Mouse (Mus musculus): ENCODE results near the gene Poc5.
A peak's percentile ranks its signal among the peaks of the same experiment; 100 is the strongest.

The Poc5 gene

DNA sequence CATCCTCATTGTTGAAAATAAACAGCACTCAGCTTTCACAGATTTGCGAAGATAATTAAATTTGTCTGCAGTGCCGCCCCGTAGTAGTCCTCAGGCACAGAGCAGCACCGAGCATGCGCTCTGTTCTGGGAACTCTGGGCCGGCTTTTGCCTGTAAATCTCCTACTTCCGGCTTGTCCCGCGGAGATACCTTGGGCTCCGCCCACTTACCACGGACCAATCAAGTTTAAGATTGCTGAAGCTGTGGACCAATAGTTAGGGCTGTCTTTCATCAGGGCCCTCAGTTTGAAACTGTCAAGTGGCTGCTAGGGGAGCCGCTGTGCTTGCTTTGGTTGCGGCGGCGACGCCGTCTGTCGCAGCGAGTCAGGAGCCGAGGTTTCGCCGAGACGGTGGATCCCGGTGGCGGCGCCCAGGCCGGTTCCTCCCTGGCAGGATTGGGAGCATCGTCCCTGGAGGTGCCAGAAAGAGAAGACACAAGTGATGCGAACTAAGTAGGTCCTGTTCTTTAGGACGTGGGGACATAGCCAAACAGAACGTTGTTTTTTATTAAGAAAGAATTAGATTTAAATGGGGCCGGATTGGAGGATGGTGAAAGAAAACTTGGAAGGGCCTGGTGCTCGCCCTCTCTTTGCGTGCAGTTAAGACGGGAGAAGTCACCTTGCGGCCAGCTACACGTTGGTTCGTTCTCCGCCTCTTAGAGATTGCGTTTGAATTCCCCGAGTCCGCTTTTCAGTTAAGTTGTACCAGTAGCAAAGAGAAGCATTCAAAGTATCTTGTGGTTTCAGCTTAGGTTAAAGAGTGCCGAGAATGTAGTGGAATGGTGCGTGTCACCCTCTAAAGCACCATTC, at the start of gene Poc5:
Gene Poc5 (plus strand): TSS at position 253 of the 847 bp plus-strand sequence.
- DNase-seq, result peak; percentile 97 to 98

GRCm38 (mm10) chr13:96341461-96341860, 46.6 kb upstream of the Poc5 start:
- no peak for DNase-seq

GRCm38 (mm10) chr13:96344778-96345177, 43.3 kb upstream of the Poc5 start:
- no peak for DNase-seq

DNA sequence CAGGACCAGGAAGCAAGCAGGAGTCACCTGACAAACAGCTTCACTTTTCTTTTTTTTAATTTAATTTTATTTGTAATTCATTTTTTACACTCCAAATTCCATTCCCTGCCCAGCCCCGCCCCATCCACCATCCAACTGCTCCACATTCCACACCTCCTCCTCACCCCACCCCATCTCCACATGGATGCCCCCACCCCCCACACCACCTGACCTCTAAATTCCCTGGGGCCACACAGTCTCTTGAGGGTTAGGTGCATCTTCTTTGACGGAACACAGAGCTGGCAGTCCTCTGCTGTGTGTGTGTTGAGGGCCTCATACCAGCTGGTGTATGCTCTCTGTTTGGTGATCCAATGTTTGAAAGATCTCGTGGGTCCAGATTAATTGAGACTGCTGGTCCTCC, 41.5 kb upstream of the Poc5 start:
- DNase-seq, result no peak

DNA sequence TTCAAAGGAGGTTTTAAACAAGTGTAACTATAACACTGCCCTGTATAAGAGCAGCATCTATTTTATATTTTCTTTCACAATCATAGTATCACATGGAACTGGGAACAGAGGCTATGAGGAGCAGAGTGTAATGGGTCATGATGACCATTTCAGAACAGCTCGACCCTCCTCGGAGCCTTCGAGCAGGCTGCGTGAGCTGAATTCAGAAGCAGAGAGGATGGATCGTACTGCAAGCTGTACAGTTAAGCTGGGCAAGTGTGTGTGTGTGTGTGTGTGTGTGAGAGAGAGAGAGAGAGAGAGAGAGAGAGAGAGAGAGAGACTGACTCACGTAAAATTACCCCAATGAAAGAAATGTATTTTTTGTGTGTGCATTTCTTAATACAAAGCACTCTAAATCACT, 37.9 kb upstream of the Poc5 start:
- DNase-seq, result no peak

- no peak for DNase-seq
These were observed 36.8 kb upstream of the Poc5 start for GRCm38 (mm10) chr13:96351264-96351663.

DNA sequence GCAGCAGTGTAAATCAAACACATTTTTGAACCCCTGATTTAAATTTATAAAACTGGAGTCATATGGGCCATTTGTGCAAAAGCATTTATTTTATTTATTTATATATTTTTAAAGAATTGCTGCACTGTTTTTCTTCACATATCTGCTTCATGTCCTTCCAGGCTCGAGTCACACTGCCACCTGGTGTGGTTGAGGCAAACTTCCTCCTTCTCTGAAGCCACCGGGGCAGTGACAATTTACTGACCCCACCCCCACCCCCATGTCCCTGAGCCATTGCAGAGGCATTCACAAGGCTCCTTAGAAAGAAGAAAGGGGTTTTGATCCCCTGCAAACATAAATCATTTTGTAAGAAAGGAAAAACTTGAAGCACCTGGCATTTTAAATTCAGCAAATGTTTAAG, 12.6 kb upstream of the Poc5 start:
- DNase-seq, result peak; percentile 56 to 63

GRCm38 (mm10) chr13:96376871-96377270, 11.2 kb upstream of the Poc5 start:
- DNase-seq, result peak; percentile 17 to 32

DNA sequence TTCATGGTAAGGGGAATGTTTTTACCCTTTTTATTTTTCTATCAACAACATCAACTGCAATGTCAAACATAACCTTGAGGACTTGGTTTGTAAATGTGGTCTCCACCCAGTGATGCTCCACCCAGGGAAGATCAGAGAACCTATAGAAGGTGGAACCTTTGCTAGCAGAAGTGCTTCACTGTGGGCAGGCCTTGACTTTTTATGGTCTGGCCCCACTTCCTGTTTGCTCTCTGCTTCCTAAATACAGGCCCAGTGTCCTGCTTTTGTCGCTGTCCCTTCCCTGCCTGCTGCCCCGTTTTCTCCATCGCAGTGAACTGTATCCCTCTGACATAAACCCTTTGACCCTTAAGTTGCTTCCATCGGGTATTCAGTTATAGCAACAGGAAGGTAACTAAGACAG, 10.2 kb upstream of the Poc5 start:
- no peak for DNase-seq

DNA sequence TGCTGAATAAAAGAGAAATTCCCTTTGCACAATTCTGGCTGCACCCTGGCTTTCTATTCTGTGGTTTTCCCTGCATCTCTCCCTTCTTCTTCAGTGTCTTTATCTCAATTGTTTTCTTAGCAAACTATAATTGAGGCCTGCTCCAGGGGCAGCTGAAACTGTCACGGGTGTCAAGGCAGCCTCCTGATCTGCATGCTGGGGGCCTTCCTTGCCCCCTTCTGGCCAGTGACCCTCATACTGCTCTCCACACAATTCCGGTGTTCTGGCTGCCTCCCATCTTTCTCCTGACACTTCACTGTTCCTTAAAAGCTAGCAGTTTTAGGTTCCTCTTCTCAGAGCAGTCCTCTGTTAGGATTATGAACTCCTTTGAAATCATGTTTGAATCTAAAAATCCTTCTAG, 1.2 kb downstream of the Poc5 start:
- DNase-seq, result peak; percentile 11 to 29

DNA sequence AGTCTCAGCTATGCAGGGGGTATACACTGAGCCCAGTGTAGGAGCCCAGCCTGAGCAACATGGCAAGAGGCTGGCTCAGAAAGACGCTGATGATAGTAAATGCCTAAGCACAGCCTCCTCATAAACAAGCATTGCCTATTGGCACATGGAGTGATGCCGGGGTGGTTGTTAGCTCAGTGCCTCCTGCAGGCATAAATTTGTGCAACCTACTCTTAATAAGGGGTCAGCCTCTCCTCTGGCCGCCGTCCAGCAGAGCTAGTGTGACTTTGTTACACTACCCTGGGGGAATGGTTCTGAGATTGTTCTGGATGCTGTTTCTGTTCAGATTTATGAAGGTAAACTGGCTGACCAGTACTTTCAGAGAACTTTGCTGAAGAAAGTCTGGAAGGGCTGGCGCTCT, 13.2 kb downstream of the Poc5 start:
- peak in 1 of 2 experiments; percentile 21 for DNase-seq

DNA sequence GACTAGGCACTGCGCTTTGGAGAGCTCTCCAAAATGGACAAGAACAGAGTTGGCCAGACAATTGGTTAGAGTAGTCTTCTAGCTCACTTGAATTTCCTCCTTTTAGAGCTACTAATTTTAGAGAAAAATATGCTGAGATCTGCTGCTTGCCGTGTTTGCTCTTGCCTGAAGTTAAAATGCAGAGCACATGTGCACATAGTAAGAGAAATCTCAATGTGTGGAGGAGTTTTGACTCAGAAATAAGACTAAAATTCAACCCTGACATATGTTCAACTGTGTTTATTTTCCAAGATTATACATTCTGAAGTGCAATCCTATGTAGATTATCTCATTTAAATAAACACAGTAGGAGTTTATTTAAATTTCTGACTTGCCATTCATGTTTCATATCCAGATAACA, 17.4 kb downstream of the Poc5 start:
- no peak for DNase-seq

DNA sequence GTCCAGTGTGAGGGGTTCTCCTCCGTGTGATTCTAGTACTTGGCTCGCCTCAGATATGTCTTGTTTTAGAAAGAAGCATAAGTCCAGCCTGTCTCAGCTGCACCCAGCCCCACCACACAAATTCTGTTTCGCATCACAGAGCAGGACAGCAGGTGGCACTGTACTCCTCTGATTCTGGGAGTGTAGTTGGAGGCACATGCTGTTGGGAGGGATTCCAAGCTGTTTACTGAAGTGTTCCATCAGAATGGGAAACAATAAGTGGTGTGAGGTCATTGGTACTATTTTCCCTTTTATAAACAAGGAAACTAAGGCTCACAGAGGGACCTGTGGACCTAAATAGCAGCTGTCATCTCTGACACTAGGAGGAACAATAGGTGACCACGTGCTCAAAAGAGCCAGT, 18.9 kb downstream of the Poc5 start:
- peak; percentile 36 to 41 for DNase-seq

- no peak for DNase-seq
These were observed 20.7 kb downstream of the Poc5 start for GRCm38 (mm10) chr13:96408786-96409185.

- no peak for DNase-seq
These were observed 26.3 kb downstream of the Poc5 start for GRCm38 (mm10) chr13:96414384-96414783.

DNA sequence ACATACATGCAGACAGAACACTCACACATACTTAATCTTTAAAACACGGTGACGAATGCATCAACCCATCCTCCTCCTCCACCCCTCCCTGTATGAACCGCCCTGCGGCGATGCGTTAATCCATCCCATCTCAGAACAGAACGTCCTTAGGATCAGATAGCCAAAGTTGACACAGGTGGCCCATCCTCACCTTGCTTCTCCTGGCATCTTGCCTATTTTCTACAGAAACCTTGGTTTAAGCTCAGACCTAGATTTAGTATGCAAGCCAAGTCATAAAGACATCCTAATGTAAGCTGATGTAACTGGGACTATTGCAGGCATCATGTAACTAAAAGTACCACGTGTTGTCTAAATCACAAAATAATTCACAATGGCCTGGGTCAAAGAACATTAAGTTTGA, 28.3 kb downstream of the Poc5 start:
- DNase-seq, result no peak

DNA sequence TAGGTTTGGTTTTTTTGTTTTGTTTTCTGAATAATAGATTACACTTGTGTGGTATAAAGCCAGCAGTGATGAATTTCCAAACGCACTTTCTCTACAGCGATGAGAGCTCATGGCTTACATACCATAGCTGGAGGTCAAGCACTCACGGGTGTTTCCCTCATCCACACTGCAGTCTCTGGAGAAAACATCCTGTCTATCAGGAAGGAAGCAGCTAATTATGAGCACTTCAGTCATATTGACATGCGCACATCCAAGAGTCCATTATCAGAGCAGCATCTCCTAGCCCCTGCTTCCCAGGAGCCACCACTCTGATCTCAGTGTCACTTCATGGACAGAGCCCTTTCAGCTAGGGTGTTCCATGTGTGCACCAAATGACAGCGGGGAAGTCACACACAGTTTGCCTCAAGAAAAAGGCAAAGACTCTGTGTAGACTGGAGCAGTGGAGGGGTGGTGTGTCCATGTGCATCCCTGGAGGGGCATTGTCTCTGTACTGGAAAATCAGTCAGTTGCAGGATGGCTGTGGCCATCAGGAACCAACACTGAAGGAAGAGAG, 29.2 kb downstream of the Poc5 start:
- no peak for DNase-seq

DNA sequence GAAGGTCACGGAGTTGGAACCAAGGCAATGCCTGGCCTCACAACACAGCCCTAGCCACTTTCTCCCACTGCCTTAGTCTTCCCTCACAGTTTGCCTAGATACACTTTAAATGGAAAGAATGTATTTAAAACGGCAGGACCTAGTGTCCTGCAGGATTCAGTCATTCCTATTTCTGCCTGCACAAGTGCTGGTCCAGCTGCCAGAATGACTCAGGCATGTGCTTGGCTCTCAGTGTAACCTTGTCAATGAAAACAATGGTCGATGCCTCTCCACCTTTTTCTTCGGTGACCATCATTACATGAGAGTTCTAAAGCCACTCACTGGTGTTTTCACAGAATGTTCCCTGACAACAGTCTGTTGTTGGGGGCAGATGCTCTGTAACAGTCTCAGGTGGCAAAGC, 30.4 kb downstream of the Poc5 start:
- no peak for DNase-seq

DNA sequence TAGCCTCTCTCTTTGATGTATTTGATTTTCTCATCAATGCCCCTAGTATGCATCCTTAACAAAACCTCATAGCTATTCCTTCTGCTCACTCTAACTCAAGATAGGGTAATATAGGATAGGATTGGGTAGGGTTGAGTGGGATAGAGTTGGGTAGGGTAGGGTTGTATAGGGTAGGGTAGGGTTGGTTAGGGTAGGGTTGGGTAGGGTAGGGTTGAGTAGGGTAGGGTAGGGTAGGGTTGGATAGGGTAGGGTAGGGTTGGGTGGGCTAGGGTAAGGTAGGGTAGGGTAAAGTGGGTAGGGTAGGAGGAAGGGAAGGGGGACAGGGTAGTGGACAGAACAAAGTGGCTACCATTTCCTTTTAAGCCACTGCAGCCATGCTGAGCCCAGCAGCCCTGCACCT, 33.1 kb downstream of the Poc5 start:
- DNase-seq, result no peak

- DNase-seq, result no peak
These were observed 36.6 kb downstream of the Poc5 start for GRCm38 (mm10) chr13:96424496-96425274.

DNA sequence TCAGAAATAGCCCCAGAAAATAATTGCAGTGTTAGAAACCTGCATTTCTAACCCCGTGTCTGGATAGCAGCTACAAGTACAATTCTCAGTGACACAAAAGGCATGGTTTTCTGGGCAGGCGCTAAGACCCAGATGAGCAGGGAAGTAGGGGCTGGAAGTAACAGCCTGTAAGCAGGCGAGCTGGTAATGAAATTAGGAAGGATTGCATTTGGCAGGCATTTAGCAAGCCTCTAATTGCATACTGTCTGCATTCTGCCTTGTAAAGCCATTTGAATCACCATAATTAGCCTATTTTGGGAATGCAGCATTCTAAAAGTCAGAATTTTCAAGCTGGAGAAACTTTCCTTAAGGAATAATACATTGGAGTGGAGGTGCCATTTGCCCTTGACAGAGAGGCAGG, 38.0 kb downstream of the Poc5 start:
- no peak for DNase-seq

DNA sequence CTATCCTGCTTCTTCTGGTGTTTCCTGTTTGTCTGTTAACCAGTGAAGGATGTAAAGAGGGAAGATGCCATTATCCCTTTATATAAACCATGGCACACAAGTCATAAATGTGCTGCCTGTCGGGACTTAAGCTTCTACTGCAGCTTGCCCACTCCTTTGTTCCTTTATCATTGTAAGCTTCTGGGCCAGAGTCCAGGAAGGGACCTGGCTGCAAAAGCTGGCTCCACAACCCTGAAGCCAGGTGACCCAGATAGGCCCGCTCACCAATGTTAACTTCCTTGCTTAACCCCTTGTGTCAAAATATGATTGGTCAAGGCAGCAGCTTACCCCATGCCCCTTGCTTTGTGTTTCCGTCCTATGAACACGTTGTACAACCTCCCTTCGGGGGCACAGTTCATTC, 40.4 kb downstream of the Poc5 start:
- DNase-seq, result peak; percentile 16 to 19

DNA sequence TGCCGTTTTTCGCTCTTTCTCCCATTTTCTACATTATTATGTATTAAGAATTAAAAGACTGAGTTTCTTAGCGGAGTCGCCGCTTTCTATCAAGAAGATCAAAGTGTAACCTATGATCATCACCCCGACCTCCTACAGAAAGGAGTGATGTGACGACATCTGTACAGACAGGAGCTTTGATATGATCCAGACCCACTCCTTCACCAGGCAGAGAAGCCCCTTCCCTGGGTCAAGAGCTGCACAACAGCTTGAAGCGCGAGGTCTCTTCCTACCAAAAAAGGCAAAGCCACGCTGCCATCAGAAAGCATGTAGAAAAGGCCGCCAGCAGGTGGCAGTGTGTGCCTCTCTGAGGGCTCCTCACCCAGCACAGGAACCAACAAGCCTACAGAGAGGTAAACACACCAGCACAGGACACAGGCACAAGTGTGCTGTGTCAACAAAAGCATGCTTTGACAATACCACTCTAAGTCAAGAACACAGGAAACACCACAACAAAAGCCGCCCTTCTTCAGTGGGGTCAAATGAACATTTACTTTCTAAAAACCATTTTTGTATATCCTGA, 43.6 kb downstream of the Poc5 start:
- peak; percentile 94 to 97 for DNase-seq

Data from cerebellum, postnatal 10 days (tissue).